Mouse (Mus musculus) kidney, postnatal 0 days (tissue): ENCODE data around the gene Pde4a. TPM values are rescaled to one million over a fixed set of nuclear protein-coding genes. Genes with fewer than 3 reads are reported as not detected.

ENCODE experiments used
- ATAC-seq: fragments of 200-750 bp; cut with Nextera tagmentation; replicated peaks from 2 replicates; pipeline ENCODE4 v1.8.0; 2017; ENCODE audit warnings: low read depth, moderate number of reproducible peaks, moderate TSS enrichment, moderate library complexity; ENCODE audit not compliant: low FRiP score
- DNase-seq: peaks from one replicate; pipeline ENCODE4 v3.0.0-alpha.2; 2016; ENCODE audit warnings: low spot score
- H3K27ac ChIP-seq: fragments of 300-500 bp; sonication (generic); 2 replicates; pipeline ENCODE4 v1.5.1; 2014; ENCODE audit warnings: mild to moderate bottlenecking
- H3K27me3 ChIP-seq: fragments of 300-500 bp; sonication (generic); 2 replicates; pipeline ENCODE4 v1.6.1; 2014; ENCODE audit warnings: low read length, mixed read lengths; ENCODE audit not compliant: insufficient read depth
- H3K36me3 ChIP-seq: fragments of 300-500 bp; sonication (generic); 2 replicates; pipeline ENCODE4 v1.6.1; 2014; ENCODE audit warnings: low read length, mixed read lengths; ENCODE audit not compliant: insufficient read depth
- H3K4me1 ChIP-seq: fragments of 300-500 bp; sonication (generic); replicated peaks from 2 replicates; pipeline ENCODE4 v1.6.1; 2014; ENCODE audit warnings: antibody characterized with exemption, low read length, mixed read lengths; ENCODE audit not compliant: insufficient read depth
- H3K4me2 ChIP-seq: fragments of 300-500 bp; sonication (generic); 2 replicates; pipeline ENCODE4 v1.6.1; 2014; ENCODE audit warnings: mild to moderate bottlenecking, low read length, moderate library complexity, mixed read lengths
- H3K4me3 ChIP-seq: fragments of 300-500 bp; sonication (generic); replicated peaks from 2 replicates; pipeline ENCODE4 v1.5.1; 2014; ENCODE audit warnings: low read depth, low read length
- H3K9ac ChIP-seq: fragments of 300-500 bp; sonication (generic); 2 replicates; pipeline ENCODE4 v1.6.1; 2014; ENCODE audit warnings: low read depth, low read length
- H3K9me3 ChIP-seq: fragments of 300-500 bp; sonication (generic); replicated peaks from 2 replicates; pipeline ENCODE4 v1.6.1; 2016; ENCODE audit warnings: low read length, inconsistent platforms, mixed read lengths
- CTCF ChIP-seq: IDR thresholded peaks from 2 replicates; pipeline ENCODE4 v1.5.1; 2016; ENCODE audit warnings: antibody characterized with exemption, low read depth, mild to moderate bottlenecking, moderate library complexity
- WGBS: fragments of 180-500 bp; shearing (Covaris S2); extraction: QIAGEN DNeasy Blood & Tissue Kit; methylation state at CpG from one replicate; pipeline ENCODE4 v1.1.7; 2014; 5-methylcytosine and 5-hydroxymethylcytosine counted together
- polyA plus RNA-seq: library from polyadenylated mRNA; unstranded; fragments of >200 nt; fragmentation: Nextera tagmentation; extraction: Ambion mirVana; gene quantifications from 2 replicates; pipeline ENCODE4 v1.2.1, GENCODE M21; 2015

The Pde4a gene
- polyA plus RNA-seq, 1 experiment from 2014 or later, result 8.2 TPM

- Histone ChIP-seq H3K4me1 (no peaks in the 10 kb centered on the region), H3K36me3 (peaks cover 23% of the 10 kb centered on the region), H3K4me2 (no peak overlapping the region), H3K27ac (no peak overlapping the region), H3K4me3 (no peak overlapping the region), H3K9me3 (no peaks in the 10 kb centered on the region), H3K9ac (no peak overlapping the region), H3K27me3 (no peaks in the 10 kb centered on the region)
- TF ChIP-seq CTCF, result no peak
- ATAC-seq (no peak), DNase-seq (no peak)
- 59% methylated on average over 1 of the region's 1 CpGs for WGBS
Observed at GRCm38 (mm10) chr9:21135941-21136381, 29.6 kb upstream of the Pde4a start.

GRCm38 (mm10) chr9:21136401-21136800 lies 29.1 kb upstream of the Pde4a start:
- H3K27ac ChIP-seq, result no peak overlapping the region
- H3K4me1 ChIP-seq, result no peaks in the 10 kb centered on the region
- no peak for DNase-seq
- WGBS, result 76% methylated on average over 6 of the region's 6 CpGs
- H3K27me3 ChIP-seq, result no peaks in the 10 kb centered on the region
- H3K4me2 ChIP-seq, result no peak overlapping the region
- no peak for ATAC-seq
- H3K4me3 ChIP-seq, result no peak overlapping the region
- peaks cover 27% of the 10 kb centered on the region for H3K36me3 ChIP-seq
- no peak overlapping the region for H3K9ac ChIP-seq
- no peaks in the 10 kb centered on the region for H3K9me3 ChIP-seq
- no peak for TF ChIP-seq CTCF

- peak; percentile 69 for DNase-seq
- no peaks in the 10 kb centered on the region for H3K27me3 ChIP-seq
- no peak overlapping the region for H3K4me2 ChIP-seq
- no peak overlapping the region for H3K27ac ChIP-seq
- TF ChIP-seq CTCF, result peak; percentile 83
- no peak overlapping the region for H3K4me3 ChIP-seq
- no peak for ATAC-seq
- no peak overlapping the region for H3K9ac ChIP-seq
- H3K9me3 ChIP-seq, result no peaks in the 10 kb centered on the region
- H3K4me1 ChIP-seq, result no peaks in the 10 kb centered on the region
- peaks cover 34% of the 10 kb centered on the region for H3K36me3 ChIP-seq
- 49% methylated on average over 3 of the region's 3 CpGs for WGBS
Observed at GRCm38 (mm10) chr9:21137229-21137628, 28.3 kb upstream of the Pde4a start.

GRCm38 (mm10) chr9:21138386-21138785 lies 27.1 kb upstream of the Pde4a start:
- no peak for TF ChIP-seq CTCF
- H3K36me3 ChIP-seq, result peaks cover 44% of the 10 kb centered on the region
- H3K9ac ChIP-seq, result no peak overlapping the region
- H3K27me3 ChIP-seq, result no peaks in the 10 kb centered on the region
- H3K4me2 ChIP-seq, result no peak overlapping the region
- ATAC-seq, result no peak
- no peak overlapping the region for H3K4me3 ChIP-seq
- no peak overlapping the region for H3K27ac ChIP-seq
- H3K9me3 ChIP-seq, result no peaks in the 10 kb centered on the region
- DNase-seq, result no peak
- WGBS, result 72% methylated on average over 4 of the region's 4 CpGs
- no peaks in the 10 kb centered on the region for H3K4me1 ChIP-seq

- Histone ChIP-seq H3K9ac (no peak overlapping the region), H3K4me3 (no peak overlapping the region), H3K27me3 (no peaks in the 10 kb centered on the region), H3K36me3 (peaks cover 59% of the 10 kb centered on the region), H3K9me3 (no peaks in the 10 kb centered on the region), H3K27ac (no peak overlapping the region), H3K4me2 (no peak overlapping the region), H3K4me1 (peaks cover 6% of the 10 kb centered on the region; the same call in 1 of the 2 replicates)
- DNase-seq (no peak), ATAC-seq (no peak)
- TF ChIP-seq CTCF, result no peak
- WGBS, result 89% methylated on average over 14 of the region's 14 CpGs
Observed at GRCm38 (mm10) chr9:21141922-21142321, 23.6 kb upstream of the Pde4a start.

- Histone ChIP-seq H3K36me3 (peaks cover 55% of the 10 kb centered on the region), H3K9ac (no peak overlapping the region), H3K4me3 (no peak overlapping the region), H3K27me3 (no peaks in the 10 kb centered on the region), H3K4me1 (peaks cover 16% of the 10 kb centered on the region; the same call in 1 of the 2 replicates), H3K9me3 (no peaks in the 10 kb centered on the region), H3K4me2 (no peak overlapping the region), H3K27ac (no peak overlapping the region)
- ATAC-seq, result no peak
- TF ChIP-seq CTCF, result no peak
- WGBS, result 97% methylated on average over 3 of the region's 3 CpGs
- DNase-seq, result no peak
Observed at GRCm38 (mm10) chr9:21144361-21144760, 21.2 kb upstream of the Pde4a start.

- H3K4me1 ChIP-seq, result peaks cover 16% of the 10 kb centered on the region; the same call in 1 of the 2 replicates
- H3K4me2 ChIP-seq, result no peak overlapping the region
- no peak overlapping the region for H3K9ac ChIP-seq
- peaks cover 44% of the 10 kb centered on the region for H3K36me3 ChIP-seq
- 88% methylated on average over 4 of the region's 4 CpGs for WGBS
- TF ChIP-seq CTCF, result no peak
- H3K9me3 ChIP-seq, result no peaks in the 10 kb centered on the region
- H3K27ac ChIP-seq, result no peak overlapping the region
- no peak for DNase-seq
- ATAC-seq, result no peak
- H3K4me3 ChIP-seq, result no peak overlapping the region
- no peaks in the 10 kb centered on the region for H3K27me3 ChIP-seq
Observed at GRCm38 (mm10) chr9:21145431-21145830, 20.1 kb upstream of the Pde4a start.
